Mouse (Mus musculus): ENCODE results near the gene Scnm1.
"Not testable (repeated sequence)": the region's sequence is repeated elsewhere in the genome, so short reads cannot be mapped to it uniquely, and the experiment has no call there.

Scnm1 gene

DNA sequence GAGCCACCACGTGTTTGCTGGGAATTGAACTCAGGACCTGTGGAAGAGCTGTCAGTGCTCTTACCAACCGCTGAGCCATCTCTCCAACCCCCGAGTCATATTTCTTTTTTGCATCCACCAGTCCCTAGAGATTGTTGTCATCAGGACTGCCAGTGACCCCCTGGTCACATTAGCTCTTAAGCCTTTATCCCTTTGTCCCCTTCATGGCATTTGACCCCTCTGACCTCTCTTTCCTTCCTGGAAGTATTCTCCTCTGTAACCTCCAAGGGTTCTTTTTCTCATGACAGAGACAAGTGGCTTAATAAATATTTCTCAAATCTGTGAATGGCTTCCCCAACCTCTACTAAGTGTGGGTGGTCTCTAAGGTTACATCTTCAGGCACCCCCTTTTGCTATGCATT lies 14.1 kb upstream of the Scnm1 start:
- DNase-seq (ENCODE audit: low read depth, low spot score), result no peak

DNA sequence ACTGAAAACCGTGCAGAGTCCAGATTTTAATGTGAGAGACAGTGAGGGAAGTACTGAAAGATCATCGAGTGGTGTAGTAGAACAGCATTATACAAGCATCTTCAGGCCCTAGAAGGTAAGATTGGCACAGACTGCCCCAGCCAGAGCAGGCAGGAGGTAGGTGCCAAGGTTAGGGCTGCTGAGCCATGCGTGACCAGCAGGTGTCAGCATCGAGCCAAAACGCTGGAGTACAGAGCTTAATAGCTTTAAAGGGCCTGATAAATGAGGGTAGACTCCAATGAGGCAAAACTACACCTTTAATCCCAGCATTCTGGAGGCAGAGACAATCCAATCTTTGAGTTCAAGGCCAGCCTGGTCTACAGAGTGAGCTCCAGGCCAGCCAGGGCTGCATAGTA lies 8.8 kb upstream of the Scnm1 start:
- DNase-seq (ENCODE audit: low read depth, low spot score), result peak; percentile 70

DNA sequence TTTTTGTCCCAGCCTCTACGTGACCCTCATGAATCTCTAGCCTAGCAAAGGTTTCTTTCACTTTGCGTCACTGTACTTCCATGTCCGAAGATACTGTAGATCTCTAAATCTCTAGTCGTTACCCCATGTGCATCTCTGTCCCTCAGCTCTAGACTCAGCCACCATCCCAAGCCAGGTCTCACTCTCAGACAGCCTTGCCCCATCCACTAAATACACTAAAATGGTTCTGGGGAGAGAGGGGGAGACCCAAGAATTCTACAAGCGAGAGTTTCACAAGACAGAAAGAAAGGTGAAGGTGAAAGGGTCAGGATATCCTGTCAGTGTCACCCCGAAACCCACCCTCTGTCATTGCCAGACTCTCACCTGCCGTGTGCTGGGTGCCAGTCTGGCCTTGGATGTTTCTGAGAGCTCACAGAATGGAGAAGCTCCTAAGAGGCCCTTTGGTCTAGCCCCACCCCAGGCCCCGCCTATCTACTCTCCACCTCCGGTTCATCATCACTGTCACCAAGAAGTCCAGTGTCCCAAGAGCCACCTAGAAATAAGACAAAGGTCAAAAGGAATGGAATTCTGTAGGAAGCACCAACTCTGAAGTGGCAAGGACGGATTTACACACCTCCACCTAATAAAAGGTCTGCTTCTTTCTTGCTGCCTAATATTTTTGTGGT lies 8.3 kb upstream of the Scnm1 start, which contains the start of gene Tnfaip8l2:
TSS of gene Tnfaip8l2 (minus strand) at position 409 of the 665 bp plus-strand sequence.
- DNase-seq (ENCODE audit: low read depth, low spot score), result no peak

DNA sequence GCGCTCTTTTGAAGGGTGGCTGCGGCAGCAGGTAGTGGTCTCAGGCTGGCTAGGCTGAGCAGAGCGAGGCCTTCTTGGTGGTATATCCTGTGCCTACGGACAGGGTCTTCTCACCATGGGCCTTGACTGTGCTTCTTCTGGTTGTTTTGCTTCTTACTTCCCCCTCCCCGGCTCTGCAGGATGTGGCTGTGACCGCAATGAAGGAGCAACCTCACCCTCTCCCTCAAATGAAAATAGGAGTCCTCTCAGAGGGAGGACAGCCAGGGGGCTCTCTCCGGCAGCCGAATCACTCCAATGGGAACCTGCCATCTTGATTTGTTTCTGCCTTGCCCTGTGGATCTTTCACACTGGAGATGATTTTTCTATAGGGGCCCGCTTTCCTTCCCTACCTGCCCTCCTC lies 7.7 kb upstream of the Scnm1 start:
- no peak for DNase-seq (ENCODE audit: low read depth, low spot score)

DNA sequence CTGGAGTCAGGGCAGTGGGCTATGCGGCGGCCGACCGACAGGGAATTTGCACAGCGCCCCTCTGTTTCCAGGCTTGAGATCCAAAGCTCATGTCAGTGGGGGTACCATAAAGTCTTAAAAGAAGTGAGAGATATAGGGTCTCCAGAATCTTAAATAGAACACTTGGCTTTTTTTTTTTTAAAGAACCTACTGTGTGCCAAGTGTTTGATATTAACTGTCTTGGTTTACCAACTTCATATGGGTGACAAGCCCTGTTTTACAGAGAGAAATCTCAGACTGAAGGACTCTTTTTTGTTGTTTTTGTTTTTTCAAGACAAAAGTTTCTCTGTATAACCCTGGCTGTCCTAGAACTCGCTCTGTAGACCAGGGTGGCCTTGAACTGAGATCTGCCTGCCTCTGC lies 7.0 kb upstream of the Scnm1 start:
- DNase-seq (ENCODE audit: low read depth, low spot score), result no peak

DNA sequence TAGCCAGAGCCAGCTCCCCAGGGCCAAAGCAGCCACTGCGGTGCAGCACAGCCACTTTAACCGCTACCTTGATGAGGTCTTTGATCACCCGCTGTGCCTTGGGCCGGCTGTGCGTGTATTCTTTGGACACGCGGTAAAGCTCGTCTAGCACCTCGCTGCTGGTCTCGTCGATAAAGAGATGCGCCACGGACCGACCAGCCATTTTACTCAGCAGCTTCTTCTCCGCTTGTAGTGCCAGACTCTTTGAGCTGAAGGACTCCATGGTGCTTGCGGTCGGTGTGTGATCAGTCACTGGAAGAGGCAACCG lies 6.4 kb upstream of the Scnm1 start:
- no peak for DNase-seq (ENCODE audit: low read depth, low spot score)

DNA sequence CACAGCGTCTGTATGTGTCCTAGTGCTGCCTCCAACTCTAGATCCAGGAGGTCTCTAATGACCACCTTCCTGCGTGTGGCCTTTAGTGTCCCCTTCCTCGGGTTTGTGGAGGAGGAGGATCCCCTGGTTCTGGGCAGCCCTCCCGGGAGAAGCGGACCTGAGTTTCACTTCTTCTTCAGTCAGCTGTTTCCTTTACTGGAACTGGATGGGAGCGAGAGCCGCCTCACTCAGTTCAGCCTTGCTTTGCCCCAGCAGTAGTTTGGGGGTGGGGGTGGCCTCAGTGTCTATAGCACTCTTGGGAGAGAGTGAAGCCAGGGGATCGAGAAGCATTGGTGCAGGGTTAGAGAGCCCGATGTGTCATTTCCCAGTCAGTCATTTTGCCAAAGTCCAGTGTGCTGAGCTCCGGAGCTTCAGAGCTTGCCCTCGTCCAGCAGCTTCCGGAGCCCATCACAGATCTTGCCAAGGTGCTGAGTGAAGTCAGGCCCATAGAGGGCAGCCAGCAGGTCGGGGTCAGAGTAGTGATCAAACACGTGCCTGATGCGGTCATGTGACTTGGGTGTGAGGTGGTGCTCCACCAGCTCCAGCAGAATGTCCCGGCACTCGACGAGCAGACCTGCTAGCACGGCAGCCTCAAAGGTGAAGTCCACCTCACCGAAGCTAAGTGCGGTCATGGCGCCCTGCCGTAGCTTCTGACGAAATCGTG lies 5.9 kb upstream of the Scnm1 start:
- DNase-seq (ENCODE audit: low read depth, low spot score), result no peak

DNA sequence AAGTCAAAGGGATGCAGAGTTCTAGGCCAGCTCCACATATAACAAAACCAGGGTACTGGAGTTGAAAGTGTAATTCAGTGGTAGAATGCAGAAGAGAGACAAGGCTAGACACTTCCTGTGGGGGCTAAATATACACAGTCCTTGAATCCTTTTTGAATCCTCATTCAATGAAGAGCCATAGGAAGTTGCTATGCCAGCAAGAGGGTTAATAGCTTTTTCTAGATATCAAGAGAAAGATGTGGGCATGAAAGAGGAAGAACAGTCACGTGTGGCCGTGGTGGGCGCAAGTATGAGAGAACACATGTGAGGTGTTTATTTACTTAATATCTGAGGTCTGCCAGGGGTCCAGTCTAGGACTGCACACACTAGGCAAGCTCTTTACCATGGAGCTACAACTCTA lies 2.5 kb upstream of the Scnm1 start:
- no peak for DNase-seq (ENCODE audit: low read depth, low spot score)

DNA sequence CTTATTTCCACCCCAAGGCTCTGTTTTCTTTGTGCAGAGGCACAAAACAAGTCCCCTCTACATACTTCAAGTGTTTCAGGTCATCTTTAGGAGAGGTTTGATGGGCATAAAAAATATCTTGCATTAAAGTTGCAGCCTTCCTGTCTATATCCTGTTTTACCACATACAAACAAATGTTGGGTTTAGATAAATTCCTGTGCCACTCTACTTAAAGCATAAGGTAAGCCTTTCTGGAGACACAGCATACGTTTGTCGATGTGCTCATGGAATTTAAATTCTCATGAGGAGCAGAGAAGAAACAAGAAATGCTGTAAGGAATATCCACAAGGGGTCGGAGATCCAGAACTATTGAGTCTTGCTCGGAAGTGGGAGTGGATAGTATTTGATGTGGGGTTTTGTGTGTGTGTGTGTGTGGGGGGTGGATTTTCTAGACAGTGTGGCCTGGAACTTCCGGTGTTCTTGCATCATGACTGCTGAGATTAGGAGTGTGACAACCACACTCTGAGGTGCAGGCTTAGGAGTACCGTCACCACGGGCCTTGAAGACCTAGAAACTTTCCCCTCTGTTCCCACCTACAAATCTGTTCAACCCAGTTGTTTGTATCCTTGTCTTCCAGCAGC lies 1.7 kb upstream of the Scnm1 start:
- no peak for DNase-seq (ENCODE audit: low read depth, low spot score)

DNA sequence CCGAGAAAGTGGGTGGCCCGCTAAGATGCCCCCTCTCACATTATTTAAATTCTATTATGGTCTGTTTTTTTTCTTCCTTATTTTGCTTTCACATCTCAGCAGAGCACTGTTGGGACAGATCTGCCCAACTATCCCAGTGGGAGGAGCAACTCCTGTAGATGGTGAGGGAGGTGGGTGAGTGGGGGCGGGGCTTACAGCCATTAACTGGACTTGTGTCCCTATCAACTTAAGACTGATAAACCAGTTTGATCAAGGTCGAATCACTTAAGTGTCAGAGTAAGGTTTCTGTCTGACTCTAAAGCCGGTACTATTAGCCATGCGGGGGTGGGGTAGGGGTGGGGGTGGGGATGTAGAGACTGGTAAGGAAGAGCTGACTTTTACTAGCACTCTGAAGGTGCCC lies 1.2 kb upstream of the Scnm1 start:
- peak; percentile 41 for DNase-seq (ENCODE audit: low read depth, low spot score)

DNA sequence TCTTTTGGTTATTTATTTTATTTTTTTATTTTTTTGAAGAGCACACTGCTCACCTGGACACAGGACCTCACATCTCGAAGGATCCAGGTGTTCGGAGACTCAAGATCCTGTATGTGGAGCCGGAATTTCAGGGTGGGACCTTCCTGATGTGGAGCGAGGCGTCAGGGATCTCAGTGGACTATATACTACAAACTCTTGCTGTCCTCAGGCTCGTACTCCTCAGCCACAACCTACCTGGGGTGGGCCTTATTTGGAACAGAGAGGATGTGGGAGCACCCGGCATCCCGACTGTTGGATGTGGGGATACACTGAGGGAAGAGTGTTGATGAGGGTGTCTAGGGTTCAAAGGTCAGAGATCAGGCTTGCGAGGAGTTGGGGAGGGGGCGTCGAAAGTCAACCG lies 322 bp upstream of the Scnm1 start:
- DNase-seq (ENCODE audit: low read depth, low spot score), result not testable (repeated sequence)

DNA sequence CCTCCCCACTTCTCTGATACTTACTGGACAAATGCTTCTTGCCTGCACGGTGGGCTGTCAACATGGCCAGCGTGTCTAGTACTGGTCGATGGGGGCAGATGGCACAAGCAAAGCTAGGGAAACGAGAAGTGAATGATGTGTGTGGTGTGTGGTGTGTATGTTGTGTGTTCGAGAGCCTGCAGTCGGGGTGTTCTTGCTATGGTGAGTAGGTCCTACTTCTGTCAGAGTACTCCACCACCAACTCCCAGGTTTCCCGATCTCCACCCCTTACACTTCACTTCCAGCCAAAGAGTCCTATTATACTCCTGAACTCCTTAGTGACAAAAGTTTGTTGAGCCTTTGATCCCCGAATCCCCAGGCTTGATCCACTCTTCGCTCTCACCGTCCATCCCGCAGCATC lies 635 bp downstream of the Scnm1 start:
- no peak for DNase-seq (ENCODE audit: low read depth, low spot score)

DNA sequence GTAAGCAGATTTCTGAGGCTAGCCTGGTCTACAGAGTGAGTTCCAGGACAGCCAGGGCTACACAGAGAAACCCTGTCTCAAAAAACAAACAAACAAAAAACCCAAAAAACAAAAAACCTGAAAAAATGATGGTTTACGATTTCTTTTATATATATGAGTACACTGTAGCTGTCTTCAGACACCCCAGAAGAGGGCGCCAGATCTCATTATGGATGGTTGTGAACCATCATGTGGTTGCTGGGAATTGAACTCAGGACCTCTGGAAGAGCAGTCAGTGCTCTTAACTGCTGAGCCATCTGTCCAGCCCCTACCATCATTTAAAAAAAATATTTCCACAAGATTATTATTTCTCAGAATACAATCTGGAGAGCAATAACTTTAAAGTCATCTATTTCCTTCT lies 1.4 kb downstream of the Scnm1 start:
- not testable (repeated sequence) for DNase-seq (ENCODE audit: low read depth, low spot score)

DNA sequence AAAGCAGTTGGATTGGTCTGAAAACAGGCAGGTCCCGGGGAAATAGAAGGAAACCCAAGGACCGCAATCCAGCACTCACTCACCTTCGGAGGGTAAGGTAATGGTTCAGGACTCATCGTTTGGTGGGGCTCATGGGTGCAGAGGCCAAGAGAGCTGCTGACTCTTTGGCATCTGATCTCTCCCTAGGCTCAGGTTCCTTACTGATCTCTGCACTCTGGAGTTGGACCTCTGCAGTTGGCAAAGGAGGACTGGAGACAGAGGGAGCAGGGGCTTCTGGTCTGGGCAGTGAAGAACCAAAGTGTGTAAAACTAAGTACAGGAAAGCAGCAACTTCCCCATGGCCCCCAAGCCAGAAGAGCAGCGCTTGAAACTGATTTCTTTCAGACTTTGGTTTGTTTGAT lies 3.7 kb downstream of the Scnm1 start:
- no peak for DNase-seq (ENCODE audit: low read depth, low spot score)

DNA sequence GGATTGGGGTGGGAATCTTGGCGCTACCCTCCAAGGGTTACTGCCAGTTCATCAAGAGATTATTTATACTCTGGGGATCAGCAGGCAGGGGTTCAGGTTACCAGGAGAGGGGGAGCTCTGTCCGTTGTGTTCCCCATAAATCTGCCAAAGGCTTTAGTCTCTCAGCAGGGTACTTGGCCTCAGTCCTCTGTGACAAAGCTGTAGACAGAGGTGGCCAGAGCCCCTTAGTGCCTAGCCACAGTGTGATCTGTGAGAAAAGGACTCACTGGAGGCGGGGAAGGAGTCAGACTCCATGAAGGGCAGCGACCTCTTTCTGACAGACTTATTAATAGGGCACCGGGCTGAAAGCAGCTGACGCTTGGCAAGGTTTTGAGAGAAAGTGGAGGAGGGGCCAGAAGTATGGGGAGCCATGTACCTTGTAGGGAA lies 4.6 kb downstream of the Scnm1 start:
- DNase-seq (ENCODE audit: low read depth, low spot score), result no peak

DNA sequence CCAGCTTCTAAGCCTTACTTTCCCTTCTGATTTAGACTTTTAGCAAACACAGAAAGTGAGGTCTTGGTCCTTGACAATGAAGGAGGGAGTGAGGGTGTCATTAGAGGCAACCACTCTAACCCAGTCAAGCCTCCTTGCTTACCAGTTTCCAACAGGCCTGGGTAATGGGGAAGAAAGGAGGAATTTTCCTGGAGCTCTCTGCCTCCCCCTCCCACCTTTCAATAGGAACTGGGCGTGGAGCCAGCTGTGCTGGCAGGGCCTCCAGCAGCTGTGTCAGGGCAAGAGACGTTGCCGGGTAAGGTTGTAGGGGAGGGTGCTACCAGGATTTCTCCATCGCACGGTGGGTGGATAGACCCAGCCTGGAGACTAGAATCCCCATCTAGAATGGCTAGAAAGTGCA lies 8.8 kb downstream of the Scnm1 start:
- no peak for DNase-seq (ENCODE audit: low read depth, low spot score)

DNA sequence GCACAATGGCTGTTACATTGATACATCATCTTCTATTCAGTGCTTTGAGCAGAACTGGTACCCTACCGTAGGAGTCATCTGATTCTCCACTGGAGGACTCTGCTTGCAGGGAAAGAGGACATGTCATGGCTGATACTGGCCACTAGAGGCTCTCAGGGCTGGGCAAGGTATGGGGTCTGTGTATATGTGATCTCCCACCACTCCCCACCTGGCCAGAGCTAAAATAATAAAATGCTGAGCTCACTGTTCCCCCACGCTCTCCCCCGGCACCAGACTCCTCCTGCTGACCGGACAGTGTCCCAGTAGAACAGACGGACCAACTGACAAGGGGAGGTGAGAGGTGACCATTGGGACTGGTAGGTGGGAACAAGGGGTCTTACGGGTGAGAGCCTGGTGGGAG lies 9.6 kb downstream of the Scnm1 start, which contains the start of gene Tmod4:
TSS of gene Tmod4 (plus strand) at position 231 of the 400 bp plus-strand sequence.
- DNase-seq (ENCODE audit: low read depth, low spot score), result no peak

DNA sequence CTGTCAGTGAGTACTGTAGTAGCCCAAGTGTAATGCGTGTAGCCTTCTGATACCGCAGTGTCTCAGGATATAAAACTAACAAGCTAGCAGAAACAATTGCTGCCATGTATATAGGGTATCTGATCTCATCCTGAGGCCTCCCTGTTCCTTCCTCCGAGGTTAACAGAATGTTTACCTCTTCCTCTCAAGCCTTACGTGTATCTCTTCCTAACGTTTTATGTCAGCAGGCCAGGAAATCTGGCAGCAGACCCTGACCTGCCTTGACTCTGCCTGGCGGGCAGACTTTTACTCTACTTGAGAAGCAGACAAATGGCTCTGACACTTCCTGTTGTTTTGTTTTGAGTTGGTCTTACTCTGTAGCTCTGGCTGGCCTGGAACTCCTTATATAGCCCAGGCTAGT lies 12.2 kb downstream of the Scnm1 start:
- DNase-seq (ENCODE audit: low read depth, low spot score), result no peak

DNA sequence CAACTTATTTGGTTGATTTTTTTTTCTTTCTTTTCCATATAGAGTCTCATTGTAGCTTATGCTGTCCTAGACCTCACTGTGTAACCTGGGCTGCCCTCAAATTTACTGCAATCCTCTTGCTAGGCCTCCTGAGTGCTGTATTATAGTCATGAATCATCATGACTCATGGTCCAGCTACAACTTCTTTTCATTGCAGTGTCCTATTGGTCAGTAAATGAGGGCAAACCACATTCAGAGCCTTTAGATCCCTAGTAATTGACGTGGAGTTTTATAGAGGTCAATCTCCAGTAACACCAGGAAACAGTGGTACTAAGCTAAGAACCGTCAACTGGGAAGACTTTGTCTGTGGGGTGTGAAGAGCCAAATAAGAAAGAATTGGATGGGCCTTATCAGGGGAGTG lies 16.1 kb downstream of the Scnm1 start:
- DNase-seq (ENCODE audit: low read depth, low spot score), result no peak

DNA sequence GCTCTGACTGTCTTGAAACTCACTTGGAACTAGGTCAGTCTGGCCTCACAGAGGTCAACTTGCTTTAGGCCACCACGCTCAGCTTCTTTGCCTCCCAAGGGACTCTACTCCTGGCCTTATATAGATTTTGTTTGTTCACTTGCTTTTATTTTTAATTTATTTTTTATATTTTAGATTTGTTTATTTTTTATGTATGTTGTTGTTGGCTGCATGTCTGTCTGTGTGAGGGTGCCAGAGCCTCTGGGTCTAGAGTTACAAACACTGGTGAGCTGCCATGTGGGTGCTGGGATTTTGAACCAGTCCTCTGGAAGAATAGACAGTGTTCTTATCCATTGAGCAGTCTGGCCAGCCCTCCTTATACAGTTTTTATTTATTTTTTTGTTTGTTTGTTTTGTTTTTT lies 21.1 kb downstream of the Scnm1 start:
- DNase-seq (ENCODE audit: low read depth, low spot score), result no peak

DNA sequence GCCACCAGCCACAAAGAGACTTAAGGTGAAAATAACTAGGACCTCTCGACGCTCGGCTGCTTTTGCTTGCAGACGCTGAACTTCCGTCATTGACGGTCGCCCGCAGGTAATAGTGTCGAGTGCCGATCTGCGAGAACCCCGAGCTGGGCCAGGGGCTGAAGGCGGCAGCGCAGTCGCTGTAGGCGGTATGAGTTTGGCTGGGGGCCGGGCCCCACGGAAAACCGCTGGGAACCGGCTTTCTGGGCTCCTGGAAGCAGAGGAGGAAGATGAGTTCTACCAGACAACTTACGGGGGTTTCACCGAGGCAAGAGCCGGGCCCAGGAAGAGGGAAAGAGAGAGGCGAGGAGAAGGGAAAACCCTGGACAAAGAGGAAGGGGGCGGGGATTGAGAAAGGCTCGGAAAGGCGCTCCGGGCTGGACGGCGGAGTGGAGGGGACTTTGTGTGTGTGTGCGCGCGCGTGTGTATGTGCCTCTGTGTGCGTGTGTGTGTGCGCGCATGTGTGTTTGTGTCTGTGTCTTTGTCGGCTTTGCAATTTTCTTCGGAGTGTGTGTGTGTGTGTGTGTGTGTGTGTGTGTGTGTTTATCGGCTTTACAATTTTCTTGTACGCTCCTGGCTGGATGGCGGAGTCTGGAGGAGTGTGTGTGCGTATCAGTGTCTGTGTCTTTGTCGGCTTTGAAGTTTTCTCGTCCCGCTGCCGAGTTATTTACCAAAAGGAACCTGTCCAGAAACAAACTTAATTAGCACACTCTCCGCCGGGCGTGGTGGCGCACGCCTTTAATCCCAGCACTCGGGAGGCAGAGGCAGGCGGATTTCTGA lies 22.7 kb downstream of the Scnm1 start, which contains the start of gene Vps72:
TSS of gene Vps72 (plus strand) at position 112 of the 816 bp plus-strand sequence.
- peak; percentile 54 for DNase-seq (ENCODE audit: low read depth, low spot score)

DNA sequence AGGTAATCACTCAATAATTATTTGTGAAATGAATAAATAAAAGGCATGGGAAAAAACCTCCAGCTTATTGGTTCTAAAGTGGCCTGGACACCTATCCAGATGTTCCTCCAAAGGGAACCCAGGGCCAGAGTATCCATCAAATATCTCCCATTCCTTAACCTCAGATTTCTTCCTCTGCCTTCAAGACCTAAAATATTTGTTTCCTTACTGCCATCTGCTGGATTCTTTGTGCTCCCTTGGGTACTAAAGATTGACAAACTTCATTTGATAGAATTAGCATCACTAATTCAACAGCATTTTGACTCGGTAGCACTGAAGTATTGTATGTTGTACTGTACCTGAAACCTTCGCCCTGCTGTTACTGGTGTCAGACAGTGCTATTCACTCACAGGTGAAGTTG lies 25.9 kb downstream of the Scnm1 start:
- no peak for DNase-seq (ENCODE audit: low read depth, low spot score)

All from c-Kit-negative CD71-positive TER-119-positive erythroid progenitor cells, embryonic 14.5 days (primary cell).